ENCODE assay signal across 34 mouse cellular contexts in the genomic region with DNA sequence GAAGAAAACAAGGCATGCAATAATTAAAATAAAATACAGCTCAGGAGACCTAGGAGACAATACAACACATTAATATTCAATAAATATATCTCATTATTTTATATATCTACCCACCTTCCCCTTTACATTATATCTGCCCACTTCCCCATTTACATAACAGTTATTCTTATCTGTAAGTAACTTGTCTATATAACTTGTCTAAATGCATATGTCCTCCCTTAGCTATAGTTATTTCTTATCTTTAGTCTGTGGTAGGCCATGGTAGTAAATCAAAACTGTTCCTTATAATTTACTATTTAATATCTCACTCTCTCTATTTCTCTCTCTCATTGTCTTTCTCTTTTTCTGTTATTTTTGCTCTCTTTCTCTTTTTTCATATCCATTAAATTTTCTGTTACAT.
"Had no signal": no experiment of that assay in that cellular context is flagged by ENCODE, and none has a peak within 500 bp of the region (broad histone marks: within the 10 kb centered on the region; RNA-seq: fewer than 3 reads in every experiment).

No protein-coding gene starts in this region.

- H3K27ac ChIP-seq: heart, embryonic 10.5 days; heart, embryonic 13.5 days; heart, embryonic 15.5 days; hindbrain, embryonic 10.5 days; hindbrain, embryonic 12.5 days; hindbrain, embryonic 13.5 days; hindbrain, embryonic 14.5 days; hindbrain, embryonic 15.5 days; hindbrain, postnatal 0 days; intestine, embryonic 15.5 days; kidney, embryonic 15.5 days; kidney, postnatal 0 days; layer of hippocampus, adult 2 months; left cerebral cortex, adult 2 months had no signal

- H3K36me3 ChIP-seq: heart, embryonic 10.5 days; heart, embryonic 12.5 days; heart, embryonic 13.5 days; heart, embryonic 15.5 days; hindbrain, embryonic 10.5 days; hindbrain, embryonic 12.5 days; hindbrain, embryonic 13.5 days; hindbrain, embryonic 15.5 days; intestine, embryonic 15.5 days; kidney, embryonic 15.5 days had no signal

- H3K9ac ChIP-seq: heart, embryonic 12.5 days; heart, embryonic 13.5 days; heart, embryonic 15.5 days; hindbrain, embryonic 12.5 days; hindbrain, embryonic 13.5 days; hindbrain, embryonic 14.5 days; hindbrain, embryonic 15.5 days; intestine, embryonic 15.5 days; kidney, embryonic 15.5 days had no signal

- H3K27me3 ChIP-seq: heart, embryonic 12.5 days; heart, embryonic 13.5 days; heart, embryonic 15.5 days; hindbrain, embryonic 12.5 days; hindbrain, embryonic 13.5 days; hindbrain, embryonic 15.5 days; intestine, embryonic 15.5 days; kidney, embryonic 15.5 days had no signal

- H3K9me3 ChIP-seq: heart, embryonic 10.5 days; heart, embryonic 12.5 days; heart, embryonic 13.5 days; heart, embryonic 15.5 days; hindbrain, embryonic 10.5 days; hindbrain, embryonic 12.5 days; hindbrain, embryonic 13.5 days; hindbrain, embryonic 15.5 days; intestine, embryonic 15.5 days; kidney, embryonic 15.5 days had no signal

- H3K4me3 ChIP-seq: heart, embryonic 10.5 days; heart, embryonic 12.5 days; heart, embryonic 13.5 days; heart, embryonic 15.5 days; hindbrain, embryonic 10.5 days; hindbrain, embryonic 12.5 days; hindbrain, embryonic 13.5 days; hindbrain, embryonic 15.5 days; intestine, embryonic 15.5 days; kidney, embryonic 15.5 days; layer of hippocampus, adult 2 months; left cerebral cortex, adult 2 months had no signal

- H3K4me1 ChIP-seq: heart, embryonic 10.5 days; heart, embryonic 12.5 days; heart, embryonic 13.5 days; heart, embryonic 15.5 days; hindbrain, embryonic 10.5 days; hindbrain, embryonic 12.5 days; hindbrain, embryonic 13.5 days; hindbrain, embryonic 15.5 days; intestine, embryonic 15.5 days; kidney, embryonic 15.5 days had no signal

- DNase-seq: heart, postnatal 10 days; heart, postnatal 14 days; heart, postnatal 36 days; heart, postnatal 4 days; kidney, adult 11 months; kidney, adult 18-20 months; kidney, adult 2 months; kidney, adult 8-10 months; kidney, adult 9 months; kidney, postnatal 10 days; kidney, postnatal 14 days; kidney, postnatal 25 days; kidney, postnatal 36 days; kidney, postnatal 4 days; layer of hippocampus, adult 9-11 months; layer of hippocampus, postnatal 36 days had no signal

- ATAC-seq: hindbrain, embryonic 16.5 days; hindbrain, postnatal 0 days; intestine, embryonic 15.5 days; intestine, embryonic 16.5 days; intestine, postnatal 0 days had no signal
